Comparison of ENCODE assay signal across 18 mouse cellular contexts in genomic region chr4:90144101-90144500, GRCm38 (mm10).
"Had no signal": no experiment of that assay in that cellular context is flagged by ENCODE, and none has a peak within 500 bp of the region (broad histone marks: within the 10 kb centered on the region; RNA-seq: fewer than 3 reads in every experiment).

No protein-coding gene starts in this region.

- H3K4me3 ChIP-seq: midbrain, embryonic 10.5 days; midbrain, embryonic 12.5 days; myocyte; neural tube, embryonic 13.5 days; neural tube, embryonic 15.5 days had no signal

- H3K9me3 ChIP-seq: midbrain, embryonic 10.5 days; midbrain, embryonic 12.5 days; neural tube, embryonic 13.5 days; neural tube, embryonic 15.5 days had no signal

- H3K27me3 ChIP-seq: midbrain, embryonic 12.5 days; neural tube, embryonic 13.5 days; neural tube, embryonic 15.5 days had no signal

- H3K36me3 ChIP-seq: midbrain, embryonic 10.5 days; midbrain, embryonic 12.5 days; neural tube, embryonic 13.5 days; neural tube, embryonic 15.5 days had no signal

- H3K27ac ChIP-seq: midbrain, embryonic 10.5 days; midbrain, embryonic 12.5 days; neural tube, embryonic 13.5 days; neural tube, embryonic 15.5 days had no signal

- H3K4me1 ChIP-seq: midbrain, embryonic 10.5 days; midbrain, embryonic 12.5 days; neural tube, embryonic 13.5 days; neural tube, embryonic 15.5 days had no signal

- H3K9ac ChIP-seq: lung, embryonic 14.5 days; midbrain, embryonic 12.5 days; neural tube, embryonic 13.5 days; neural tube, embryonic 15.5 days had no signal

- DNase-seq: lung, adult 18-20 months; lung, embryonic 14.5 days; lung, postnatal 10 days; lung, postnatal 4 days; midbrain, embryonic 14.5 days; retina, postnatal 1 day; right cerebral cortex, adult 18-20 months; right cerebral cortex, postnatal 25 days; right cerebral cortex, postnatal 4 days; spleen, adult 18-20 months; thymus, adult 18-20 months; thymus, postnatal 14 days; thymus, postnatal 36 days had no signal

- H3K4me2 ChIP-seq: lung, embryonic 14.5 days; midbrain, embryonic 12.5 days; neural tube, embryonic 13.5 days; neural tube, embryonic 15.5 days had no signal
